Mouse (Mus musculus): ENCODE data around the gene 1600014C10Rik.

Gene 1600014C10Rik

DNA sequence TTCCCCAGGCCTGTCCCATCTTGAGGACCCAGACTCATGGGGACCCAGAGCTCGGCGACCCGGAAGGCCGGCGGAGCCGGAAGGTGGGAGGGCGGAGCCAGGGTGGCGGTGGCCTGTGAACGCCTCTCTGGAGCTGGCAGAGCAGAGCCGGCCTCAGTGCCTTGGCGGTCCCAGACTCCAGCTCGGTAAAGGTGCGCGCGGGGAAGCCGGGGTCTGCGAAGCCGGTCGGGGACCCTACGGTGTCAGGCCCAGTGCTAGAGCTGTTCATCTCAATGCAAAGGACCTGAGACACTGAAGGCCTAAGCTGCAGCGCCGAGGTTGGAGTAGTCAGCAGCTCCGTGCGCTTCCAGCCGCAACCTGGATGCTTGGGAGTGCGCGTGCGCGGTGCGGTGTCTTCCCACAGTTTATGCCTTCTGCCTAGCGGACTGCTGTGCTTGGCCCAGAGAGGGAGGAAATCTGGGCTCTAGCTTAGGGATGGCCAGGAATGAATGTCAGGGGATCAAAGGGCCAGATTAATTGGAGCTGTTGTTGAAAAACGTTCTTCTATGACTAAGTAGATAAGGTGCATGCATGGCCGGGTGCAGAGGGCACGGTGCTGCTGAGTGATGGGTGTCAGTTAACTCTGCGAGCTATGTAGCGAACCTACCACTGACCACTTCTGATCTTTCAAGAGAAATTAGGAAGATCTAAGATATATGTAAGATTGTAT is 846 bp downstream of the 1600014C10Rik start:
- peak; percentile 79 to 84 for DNase-seq (ENCODE audit: low spot score in 2 of 2)

GRCm38 (mm10) chr7:38184418-38184745 is 1.4 kb downstream of the 1600014C10Rik start:
- no peak for DNase-seq (ENCODE audit: low spot score in 2 of 2)

GRCm38 (mm10) chr7:38184786-38185185 is 1.8 kb downstream of the 1600014C10Rik start:
- DNase-seq (ENCODE audit: low spot score in 2 of 2): no peak

- no peak for DNase-seq (ENCODE audit: low spot score in 2 of 2)
Observed at GRCm38 (mm10) chr7:38186861-38187260, 3.8 kb downstream of the 1600014C10Rik start.

DNA sequence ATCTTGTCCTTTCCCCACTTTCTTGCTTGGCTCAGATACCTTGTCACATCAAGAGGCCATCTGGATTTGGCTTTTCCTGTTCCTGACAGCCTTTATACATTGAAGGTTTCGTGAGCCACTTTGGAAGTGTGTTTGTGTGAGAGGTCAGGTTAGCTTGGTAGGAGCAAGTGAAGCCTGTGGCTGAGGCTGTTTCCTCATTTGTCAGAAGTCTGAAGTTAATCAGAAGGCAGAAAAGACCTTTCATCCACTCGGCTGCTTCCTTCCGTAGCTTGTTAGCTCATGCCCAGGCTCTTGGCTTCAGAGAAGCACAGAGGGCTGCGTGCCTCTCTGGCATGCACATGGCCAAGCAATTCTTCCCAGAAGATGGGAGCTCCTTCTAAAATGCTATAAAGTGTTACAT is 4.8 kb downstream of the 1600014C10Rik start:
- DNase-seq (ENCODE audit: low spot score in 2 of 2): no peak

GRCm38 (mm10) chr7:38188281-38189075 is 5.5 kb downstream of the 1600014C10Rik start:
- DNase-seq (ENCODE audit: low spot score in 2 of 2): no peak

DNA sequence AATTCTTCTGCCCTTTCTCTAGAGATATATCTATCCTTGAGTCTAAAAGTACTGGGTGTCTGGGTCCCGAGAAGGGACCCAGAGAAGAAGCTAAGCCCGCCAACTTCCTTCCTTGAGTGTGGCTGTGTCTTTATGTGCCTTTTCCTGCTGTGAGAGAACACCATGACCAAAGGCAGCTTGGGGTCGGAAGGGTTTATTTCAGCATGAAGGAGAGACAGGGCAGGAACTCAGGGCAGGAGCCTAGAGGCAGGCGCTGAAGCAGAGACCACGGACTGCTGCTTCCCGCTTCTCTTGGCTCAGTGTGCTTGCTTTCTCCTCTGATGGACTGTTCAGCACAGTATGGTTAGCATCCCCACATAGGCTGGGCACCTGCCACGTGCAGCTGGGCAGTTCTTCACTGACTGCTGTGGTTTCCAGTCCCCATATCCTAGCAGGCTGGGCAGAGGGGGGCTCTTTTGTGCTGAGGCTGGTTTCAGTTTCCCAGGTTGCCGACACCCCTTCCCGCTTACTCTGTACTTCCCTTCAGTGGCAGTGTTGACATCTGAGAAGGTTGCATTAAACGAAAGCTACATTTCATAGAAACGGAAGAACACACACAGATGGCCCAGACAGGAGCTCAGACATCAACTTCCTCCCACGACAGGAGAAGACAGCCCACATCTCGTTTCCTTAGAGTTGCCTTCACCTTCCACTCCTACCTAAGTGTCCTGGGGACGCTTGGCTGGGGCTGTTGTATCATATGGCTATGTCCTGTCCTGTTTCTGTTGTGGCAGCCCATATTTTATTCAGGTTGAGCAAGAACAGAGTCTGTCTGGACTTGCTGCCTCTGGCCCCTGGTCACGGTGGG is 6.3 kb downstream of the 1600014C10Rik start:
- DNase-seq (ENCODE audit: low spot score in 2 of 2): no peak

DNA sequence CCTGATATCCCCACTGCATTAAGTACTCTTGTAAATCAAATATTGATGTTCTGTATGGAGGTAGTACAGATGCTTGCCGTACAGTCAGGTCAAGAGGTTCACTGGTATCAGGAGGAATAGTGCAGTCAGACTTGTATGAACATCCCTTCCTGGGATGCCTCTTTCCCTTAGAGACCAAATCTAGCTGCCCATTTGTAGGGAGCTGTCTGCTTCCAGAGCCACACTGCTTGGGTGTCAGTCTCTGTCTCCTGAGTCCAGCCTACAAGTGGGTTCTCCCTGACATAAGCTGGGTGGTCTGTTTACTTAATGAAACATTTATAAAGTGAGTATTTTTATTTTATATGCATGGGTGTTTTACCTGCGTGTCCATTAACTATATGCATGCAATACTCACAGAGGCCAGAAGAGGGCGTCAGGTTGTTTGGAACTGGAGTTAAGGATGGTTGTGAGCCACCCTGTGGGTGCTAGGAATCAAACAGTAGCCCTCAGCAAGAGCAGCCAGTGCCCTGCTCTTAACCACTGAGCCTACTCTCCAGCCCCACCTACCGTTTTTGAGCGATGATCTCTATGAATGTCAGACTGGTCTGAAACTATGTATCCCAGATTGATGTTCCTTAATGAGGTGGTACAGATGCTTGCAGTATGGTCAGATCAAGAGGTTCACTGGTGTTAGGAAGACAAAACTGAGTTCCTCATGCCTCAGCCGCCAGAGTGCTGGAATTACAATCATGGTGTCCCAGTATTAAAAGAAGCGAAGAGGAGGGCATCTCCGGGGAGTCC is 7.2 kb downstream of the 1600014C10Rik start:
- DNase-seq (ENCODE audit: low spot score in 2 of 2): no peak

DNA sequence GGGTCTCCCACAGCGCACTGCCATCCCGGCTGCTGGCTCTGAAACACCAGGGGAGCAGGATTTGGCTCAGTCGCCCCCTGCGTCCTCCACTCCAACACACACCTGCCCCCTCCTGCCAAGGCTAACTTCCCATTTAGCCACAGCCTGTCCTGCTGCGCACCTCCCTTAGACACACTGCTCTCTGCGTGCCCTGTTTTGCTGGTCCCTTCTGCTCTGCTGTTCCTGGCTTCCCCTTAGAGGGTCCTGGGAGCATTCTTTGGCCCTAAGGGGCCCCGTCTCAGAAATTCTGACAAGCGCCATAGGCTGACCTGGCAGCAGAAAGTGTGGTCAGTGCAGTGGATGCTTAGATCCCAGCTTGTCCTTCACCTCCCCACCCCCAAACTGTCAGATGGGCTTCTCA is 8.1 kb downstream of the 1600014C10Rik start:
- DNase-seq (ENCODE audit: low spot score in 2 of 2): no peak

GRCm38 (mm10) chr7:38191571-38191970 is 8.6 kb downstream of the 1600014C10Rik start:
- no peak for DNase-seq (ENCODE audit: low spot score in 2 of 2)

GRCm38 (mm10) chr7:38199907-38200605 is 17.0 kb downstream of the 1600014C10Rik start:
- DNase-seq (ENCODE audit: low spot score in 2 of 2): no peak

- DNase-seq (ENCODE audit: low spot score in 2 of 2): peak; percentile 85 to 87
Observed at GRCm38 (mm10) chr7:38200606-38201289, 17.7 kb downstream of the 1600014C10Rik start.

GRCm38 (mm10) chr7:38201290-38201658 is 18.3 kb downstream of the 1600014C10Rik start:
- no peak for DNase-seq (ENCODE audit: low spot score in 2 of 2)

DNA sequence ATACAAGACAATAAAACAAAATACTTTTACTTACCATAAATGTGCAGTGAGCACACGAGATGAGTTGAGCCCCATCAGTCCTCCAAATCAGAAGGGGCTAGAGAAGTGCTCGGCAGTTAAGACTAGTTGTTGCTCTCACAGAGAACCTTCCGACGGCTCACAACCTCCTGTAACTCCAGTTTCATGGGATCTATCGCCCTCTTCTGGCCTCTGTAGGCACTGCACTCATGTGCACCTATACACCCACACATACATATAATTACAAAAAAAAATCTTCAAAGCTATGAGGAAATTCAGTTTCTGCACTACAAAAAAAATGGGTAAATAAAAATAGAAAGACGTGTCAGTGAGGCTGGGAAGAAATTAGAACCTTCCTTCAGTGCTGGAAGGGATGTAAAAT is 21.3 kb downstream of the 1600014C10Rik start:
- no peak for DNase-seq (ENCODE audit: low spot score in 2 of 2)

- DNase-seq (ENCODE audit: low spot score in 2 of 2): no peak
Observed at GRCm38 (mm10) chr7:38205801-38206200, 22.8 kb downstream of the 1600014C10Rik start.

GRCm38 (mm10) chr7:38206564-38206963 is 23.5 kb downstream of the 1600014C10Rik start:
- DNase-seq (ENCODE audit: low spot score in 2 of 2): no peak

DNA sequence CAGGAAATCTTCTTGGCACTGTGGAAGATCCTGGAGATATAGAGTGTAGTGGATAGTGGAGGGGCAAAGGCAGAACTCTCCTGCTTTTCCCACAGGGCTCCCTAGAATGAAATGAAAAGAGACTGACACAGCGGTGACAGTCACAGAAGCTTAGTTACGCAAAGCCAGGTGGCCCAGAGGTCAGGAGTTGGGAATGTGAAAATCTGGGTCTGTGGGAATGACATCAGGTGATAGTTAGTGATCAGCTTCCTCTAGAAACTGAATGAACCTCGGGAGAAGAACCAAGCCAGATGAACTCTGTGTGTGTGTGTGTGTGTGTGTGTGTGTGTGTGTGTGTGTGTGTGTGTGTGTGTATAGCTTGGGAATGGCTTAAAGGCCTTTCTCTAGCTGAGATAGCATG is 26.0 kb downstream of the 1600014C10Rik start:
- DNase-seq (ENCODE audit: low spot score in 2 of 2): no peak

- no peak for DNase-seq (ENCODE audit: low spot score in 2 of 2)
Observed at GRCm38 (mm10) chr7:38209478-38210152, 26.6 kb downstream of the 1600014C10Rik start.

DNA sequence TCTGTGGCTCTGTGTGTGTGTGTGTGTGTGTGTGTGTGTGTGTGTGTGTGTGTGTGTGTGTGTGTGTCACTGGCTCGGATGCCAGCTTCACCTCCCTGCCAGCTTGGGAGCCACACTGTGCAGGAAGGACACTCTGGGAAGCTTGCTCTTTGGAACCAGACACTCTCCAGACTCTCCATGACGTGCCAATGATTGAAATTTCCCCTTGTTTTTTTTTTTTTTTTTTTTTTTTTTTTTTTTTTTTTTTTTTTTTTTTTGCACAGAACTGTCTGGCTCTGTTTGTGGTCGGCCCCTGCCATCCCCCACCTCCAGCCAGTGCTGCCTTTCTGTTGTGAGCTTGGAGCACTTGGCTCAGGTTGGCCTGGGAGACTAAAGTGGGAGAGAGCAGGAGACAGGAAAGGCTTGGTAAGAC is 29.6 kb downstream of the 1600014C10Rik start:
- no peak for DNase-seq (ENCODE audit: low spot score in 2 of 2)

Data from frontal cortex, postnatal 25 days (tissue).